ENCODE assay signal across 9 mouse cellular contexts in the genomic region with DNA sequence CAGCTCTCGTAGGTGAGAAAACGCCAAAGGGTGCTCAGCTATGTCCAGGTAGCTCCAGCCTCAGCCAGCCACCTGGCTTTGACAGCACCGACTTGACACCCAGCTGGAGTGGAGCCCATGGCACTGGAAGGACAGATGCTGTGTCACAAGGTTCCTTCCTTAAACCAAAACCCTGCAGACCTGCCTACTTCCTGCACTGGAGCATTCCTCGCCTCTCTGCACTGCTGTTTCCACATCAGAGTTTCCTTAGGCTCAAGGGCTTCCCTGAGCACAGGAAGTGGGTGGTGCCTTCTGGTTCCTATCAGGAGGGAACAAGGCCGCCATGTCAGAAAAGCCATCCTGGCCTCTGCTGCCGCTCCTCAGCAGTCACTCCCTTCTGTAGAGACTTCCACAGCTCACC. TPM values are rescaled to one million over a fixed set of nuclear protein-coding genes. Genes with fewer than 3 reads are reported as not detected.
DNase-seq lines count a peak whose midpoint lies in the region; ATAC-seq and TF ChIP-seq lines count a peak whose summit lies in the region.
"Had no signal": no experiment of that assay in that cellular context is flagged by ENCODE, and none has a peak within 500 bp of the region (broad histone marks: within the 10 kb centered on the region; RNA-seq: fewer than 3 reads in every experiment).

No protein-coding gene starts in this region.

- ATAC-seq in heart, embryonic 14.5 days (ENCODE audit: insufficient number of reproducible peaks, insufficient read depth, low FRiP score, low read depth) = peak; percentile 29; the same call in 1 of the 2 replicates
- ATAC-seq in liver, embryonic 13.5 days (ENCODE audit: low read depth) = peak; percentile 45
- no peak for ATAC-seq in erythroid progenitor cell, adult 5-6 weeks (replicated peaks; ENCODE audit: low FRiP score, poor library complexity, severe bottlenecking)

- 53% methylated on average over 6 of the region's 6 CpGs for WGBS in heart, embryonic 14.5 days
- WGBS in liver, embryonic 13.5 days (ENCODE audit: insufficient replicate concordance) = 27% methylated on average over 6 of the region's 6 CpGs

- H3K9me3 ChIP-seq in heart, embryonic 14.5 days (ENCODE audit: control insufficient read depth, low read length) = no peaks in the 10 kb centered on the region
- no peaks in the 10 kb centered on the region for H3K9me3 ChIP-seq in liver, embryonic 13.5 days (replicated peaks)

- no peak for TF ChIP-seq CTCF in testis, adult 2 months (IDR thresholded peaks at IDR 0.05; ENCODE audit: control insufficient read depth, insufficient read depth, insufficient replicate concordance, low read depth, low read length)

- peaks cover 9% of the 10 kb centered on the region for H3K4me1 ChIP-seq in testis, adult 2 months (ENCODE audit: control insufficient read depth, insufficient read depth, low read length)
- peaks cover 47 to 82% of the 10 kb centered on the region in 2 experiments for H3K4me1 ChIP-seq in heart, embryonic 14.5 days (ENCODE audit: control insufficient read depth in 2 of 2, insufficient read depth in 2 of 2, low read length in 2 of 2)
- H3K4me1 ChIP-seq in liver, embryonic 13.5 days (replicated peaks) = peaks cover 27% of the 10 kb centered on the region

- no peak overlapping the region for H3K9ac ChIP-seq in heart, embryonic 14.5 days (ENCODE audit: low read length)
- H3K9ac ChIP-seq in liver, embryonic 13.5 days = no peak overlapping the region

- H3K4me3 ChIP-seq in testis, adult 2 months (ENCODE audit: control insufficient read depth, low read depth, low read length) = peak overlapping the region; percentile 61
- H3K4me3 ChIP-seq in heart, embryonic 14.5 days (ENCODE audit: control insufficient read depth in 1 of 2, insufficient read depth in 1 of 2, low read depth in 1 of 2, low read length in 2 of 2) = no peak overlapping the region
- H3K4me3 ChIP-seq in liver, embryonic 13.5 days (replicated peaks) = no peak overlapping the region
- H3K4me3 ChIP-seq: megakaryocyte, embryonic 14.5 days had no signal

- no peaks in the 10 kb centered on the region for H3K27me3 ChIP-seq in testis, adult 2 months (ENCODE audit: control insufficient read depth, insufficient read depth, low read length)
- no peaks in the 10 kb centered on the region for H3K27me3 ChIP-seq in heart, embryonic 14.5 days (ENCODE audit: control insufficient read depth, insufficient read depth, low read length)
- no peaks in the 10 kb centered on the region for H3K27me3 ChIP-seq in liver, embryonic 13.5 days

- H3K27ac ChIP-seq in testis, adult 2 months (ENCODE audit: control insufficient read depth, insufficient read depth, low read depth, low read length) = no peak overlapping the region
- H3K27ac ChIP-seq in heart, embryonic 14.5 days (replicated peaks in 1 of 2; ENCODE audit: control insufficient read depth in 1 of 2, insufficient read depth in 1 of 2, low read depth in 2 of 2, low read length in 2 of 2) = peak overlapping the region; percentile 43 to 60
- no peak overlapping the region for H3K27ac ChIP-seq in liver, embryonic 13.5 days

- TF ChIP-seq POLR2A in testis, adult 2 months (IDR thresholded peaks at IDR 0.05; ENCODE audit: control insufficient read depth, low read depth, low read length) = no peak

- no peaks in the 10 kb centered on the region; the same call in 1 of the 2 replicates for H3K36me3 ChIP-seq in testis, adult 2 months (ENCODE audit: control insufficient read depth, insufficient read depth, low read length)
- peaks cover 17% of the 10 kb centered on the region; the same call in 1 of the 2 replicates for H3K36me3 ChIP-seq in heart, embryonic 14.5 days (ENCODE audit: control insufficient read depth, insufficient read depth, low read length)
- no peaks in the 10 kb centered on the region for H3K36me3 ChIP-seq in liver, embryonic 13.5 days

- H3K4me2 ChIP-seq in heart, embryonic 14.5 days (ENCODE audit: low read length) = no peak overlapping the region
- no peak overlapping the region for H3K4me2 ChIP-seq in liver, embryonic 13.5 days

- DNase-seq in testis, postnatal 10 days (ENCODE audit: low spot score) = no peak
- no peak for DNase-seq in liver, embryonic 13.5 days
- peak; percentile 44 for DNase-seq in thymus, postnatal 0 days (ENCODE audit: low spot score)
- no peak for DNase-seq in B cell, adult 2 months
- no peak for DNase-seq in right cerebral cortex, adult 18-20 months

RNA-seq across cellular contexts. Expression of a gene that starts 51.3 kb away (rescaled TPM):
- 19.6 and 21.2 TPM in 2 replicates for polyA plus RNA-seq in testis, adult 2 months (2012; rRNA removed)
- 17.8 and 18.0 TPM in 2 replicates for polyA plus RNA-seq in heart, embryonic 14.5 days (2014; fragmentation: Nextera tagmentation; extraction: Ambion mirVana)
- polyA plus RNA-seq in liver, embryonic 13.5 days (2015; fragmentation: Nextera tagmentation; extraction: Ambion mirVana) = 0.70 and 0.86 TPM in 2 replicates
- polyA plus RNA-seq in thymus, postnatal 0 days (2015; fragmentation: Nextera tagmentation; extraction: Ambion mirVana) = 3.0 and 3.4 TPM in 2 replicates
- 0.42 and 2.5 TPM in 2 replicates for total RNA-seq in erythroid progenitor cell, adult 5-6 weeks (2015; ENCODE audit: low replicate concordance)
- total RNA-seq in erythroid progenitor cell, adult 5-6 weeks (2017; ENCODE audit: low replicate concordance) = 0.76 and 0.77 TPM in 2 replicates

Comparison
In these comparisons a context has a peak if more than half of its experiments do, and no peak if none do; other contexts are left out.
1. H3K27ac ChIP-seq: peak in heart, embryonic 14.5 days (2 of 2); none in testis, adult 2 months (single experiment) and liver, embryonic 13.5 days (single experiment).